Mouse (Mus musculus): Measurements from ENCODE around the gene Pdgfc. TPM values are rescaled to one million over a fixed set of nuclear protein-coding genes. Genes with fewer than 3 reads are reported as not detected.

Gene Pdgfc
- polyA plus RNA-seq, 3 experiments from 2014 or later, result not detected

GRCm38 (mm10) chr3:81160457-81161165 is 124.4 kb downstream of the Pdgfc start:
- no peak for ATAC-seq

GRCm38 (mm10) chr3:81162129-81162528 is 125.9 kb downstream of the Pdgfc start:
- no peak for ATAC-seq

- no peak for ATAC-seq
Observed at GRCm38 (mm10) chr3:81164091-81164490, 127.9 kb downstream of the Pdgfc start.

GRCm38 (mm10) chr3:81170073-81170809 is 134.0 kb downstream of the Pdgfc start:
- no peak for ATAC-seq

GRCm38 (mm10) chr3:81174832-81175231 is 138.6 kb downstream of the Pdgfc start:
- no peak for ATAC-seq

GRCm38 (mm10) chr3:81181319-81182013 is 145.2 kb downstream of the Pdgfc start:
- no peak for ATAC-seq

GRCm38 (mm10) chr3:81196937-81197336 is 160.7 kb downstream of the Pdgfc start:
- no peak for ATAC-seq

GRCm38 (mm10) chr3:81197644-81198043 is 161.4 kb downstream of the Pdgfc start:
- ATAC-seq, result no peak

GRCm38 (mm10) chr3:81200647-81201046 is 164.4 kb downstream of the Pdgfc start:
- ATAC-seq, result no peak

GRCm38 (mm10) chr3:81205201-81205600 is 169.0 kb downstream of the Pdgfc start:
- ATAC-seq, result no peak

- no peak for ATAC-seq
Observed at GRCm38 (mm10) chr3:81208246-81208645, 172.0 kb downstream of the Pdgfc start.

- ATAC-seq, result no peak
Observed at GRCm38 (mm10) chr3:81211147-81211546, 174.9 kb downstream of the Pdgfc start.

GRCm38 (mm10) chr3:81211666-81212065 is 175.4 kb downstream of the Pdgfc start:
- no peak for ATAC-seq

GRCm38 (mm10) chr3:81215547-81216118 is 179.4 kb downstream of the Pdgfc start:
- ATAC-seq, result no peak

GRCm38 (mm10) chr3:81221682-81222081 is 185.5 kb downstream of the Pdgfc start:
- ATAC-seq, result no peak

- no peak for ATAC-seq
Observed at GRCm38 (mm10) chr3:81228344-81228743, 192.1 kb downstream of the Pdgfc start.

GRCm38 (mm10) chr3:81242697-81243590 is 206.7 kb downstream of the Pdgfc start:
- ATAC-seq, result no peak

- no peak for ATAC-seq
Observed at GRCm38 (mm10) chr3:81243591-81243990, 207.4 kb downstream of the Pdgfc start.

- no peak for ATAC-seq
Observed at GRCm38 (mm10) chr3:81262801-81263200, 226.6 kb downstream of the Pdgfc start.
